Mouse (Mus musculus) embryonic facial prominence, embryonic 11.5 days (tissue): ENCODE data around the gene Hecw1. TPM values are rescaled to one million over a fixed set of nuclear protein-coding genes. Genes with fewer than 3 reads are reported as not detected.

ENCODE experiments used
- ATAC-seq: fragments of 200-750 bp; cut with Nextera tagmentation; replicated peaks from 2 replicates; pipeline ENCODE4 v1.8.0; 2017; ENCODE audit warnings: low read depth; ENCODE audit not compliant: insufficient number of reproducible peaks, low FRiP score, low TSS enrichment
- DNase-seq: peaks from one replicate; pipeline ENCODE4 v3.0.0-alpha.2; 2015; ENCODE audit warnings: low spot score
- H3K27ac ChIP-seq: fragments of 300-500 bp; sonication (generic); replicated peaks from 2 replicates; pipeline ENCODE4 v1.5.1; 2014; ENCODE audit warnings: mild to moderate bottlenecking, low read depth, low read length, control low read depth
- H3K27me3 ChIP-seq: fragments of 300-500 bp; sonication (generic); 2 replicates; pipeline ENCODE4 v1.6.1; 2014; ENCODE audit warnings: mild to moderate bottlenecking, low read length, moderate library complexity, mixed read lengths; ENCODE audit not compliant: control insufficient read depth, insufficient read depth
- H3K36me3 ChIP-seq: fragments of 300-500 bp; sonication (generic); replicated peaks from 2 replicates; pipeline ENCODE4 v1.6.1; 2014; ENCODE audit warnings: low read depth, mild to moderate bottlenecking, low read length, moderate library complexity, mixed read lengths; ENCODE audit not compliant: control insufficient read depth, insufficient read depth
- H3K4me1 ChIP-seq: fragments of 300-500 bp; sonication (generic); 2 replicates; pipeline ENCODE4 v1.6.1; 2014; ENCODE audit warnings: low read length, mixed read lengths; ENCODE audit not compliant: control insufficient read depth, insufficient read depth
- H3K4me2 ChIP-seq: fragments of 300-500 bp; sonication (generic); 2 replicates; pipeline ENCODE4 v1.6.1; 2014; ENCODE audit warnings: low read depth, mild to moderate bottlenecking, control low read depth, low read length, moderate library complexity
- H3K4me3 ChIP-seq: fragments of 300-500 bp; sonication (generic); 2 replicates; pipeline ENCODE4 v1.5.1; 2014; ENCODE audit warnings: low read depth, low read length, control low read depth
- H3K9ac ChIP-seq: fragments of 300-500 bp; sonication (generic); replicated peaks from 2 replicates; pipeline ENCODE4 v1.6.1; 2014; ENCODE audit warnings: mild to moderate bottlenecking, control low read depth, low read length
- H3K9me3 ChIP-seq: fragments of 300-500 bp; sonication (generic); replicated peaks from 2 replicates; pipeline ENCODE4 v1.6.1; 2016; ENCODE audit warnings: mild to moderate bottlenecking, low read length, inconsistent platforms, mixed read lengths; ENCODE audit not compliant: control insufficient read depth
- WGBS: fragments of 180-500 bp; shearing (Covaris S2); extraction: QIAGEN DNeasy Blood & Tissue Kit; methylation state at CpG from one replicate; pipeline ENCODE4 v1.1.7; 2014; 5-methylcytosine and 5-hydroxymethylcytosine counted together
- polyA plus RNA-seq: library from polyadenylated mRNA; unstranded; fragments of >200 nt; fragmentation: Nextera tagmentation; extraction: Ambion mirVana; gene quantifications from 2 replicates; pipeline ENCODE4 v1.2.1, GENCODE M21; 2014

The Hecw1 gene
- polyA plus RNA-seq, 1 experiment from 2014 or later: 2.8 TPM

DNA sequence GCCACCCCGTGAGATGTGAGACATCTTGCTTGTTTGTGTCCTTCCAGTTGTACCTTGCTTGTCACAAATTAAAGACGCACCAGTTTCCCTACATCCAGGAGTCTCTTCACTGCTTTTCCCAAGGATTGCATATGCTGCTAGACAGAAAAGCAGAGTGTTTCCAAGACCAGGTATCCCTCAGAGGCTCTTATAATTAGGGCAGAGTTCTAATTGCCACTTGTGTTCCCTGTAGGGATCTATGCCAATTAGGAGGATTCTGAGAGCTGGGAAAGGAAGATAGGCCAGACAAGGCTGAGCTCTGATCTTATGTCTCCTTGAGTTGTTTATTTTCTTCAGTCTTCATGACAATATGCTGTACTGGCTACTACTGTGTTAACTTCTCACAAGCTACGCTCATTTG lies 55.5 kb downstream of the Hecw1 start:
- Histone ChIP-seq H3K9me3 (no peaks in the 10 kb centered on the region), H3K4me2 (no peak overlapping the region), H3K27ac (no peak overlapping the region), H3K27me3 (no peaks in the 10 kb centered on the region), H3K36me3 (no peaks in the 10 kb centered on the region), H3K9ac (no peak overlapping the region), H3K4me1 (no peaks in the 10 kb centered on the region), H3K4me3 (no peak overlapping the region)
- no peak for DNase-seq
- no peak for ATAC-seq
- 74% methylated on average over 3 of the region's 3 CpGs for WGBS

DNA sequence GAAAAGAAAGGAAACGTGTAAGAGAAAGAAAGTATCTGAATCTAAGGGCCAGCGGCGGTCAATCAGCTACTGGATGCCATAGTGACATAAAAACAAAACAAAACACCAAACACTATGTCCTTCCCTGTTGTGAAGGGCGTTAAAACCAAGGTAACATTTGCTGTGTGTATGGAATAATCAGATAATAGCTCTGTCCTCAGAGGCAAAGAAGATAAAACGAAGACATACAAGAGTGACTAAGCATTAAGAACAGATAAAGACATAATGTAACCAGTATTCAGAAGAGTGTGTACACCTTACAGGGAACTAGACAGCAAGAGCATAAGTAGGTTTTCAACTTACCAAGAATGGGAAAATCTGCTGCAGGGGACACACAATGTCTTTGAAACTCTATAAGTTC lies 62.0 kb downstream of the Hecw1 start:
- no peak overlapping the region for H3K27ac ChIP-seq
- ATAC-seq (no peak), DNase-seq (no peak)
- H3K36me3 ChIP-seq: no peaks in the 10 kb centered on the region
- no peak overlapping the region for H3K9ac ChIP-seq
- H3K4me2 ChIP-seq: no peak overlapping the region
- no peaks in the 10 kb centered on the region for H3K9me3 ChIP-seq
- no peak overlapping the region for H3K4me3 ChIP-seq
- H3K27me3 ChIP-seq: no peaks in the 10 kb centered on the region
- 82% methylated on average over 5 of the region's 5 CpGs for WGBS
- H3K4me1 ChIP-seq: no peaks in the 10 kb centered on the region

- no peak overlapping the region for H3K4me3 ChIP-seq
- no peaks in the 10 kb centered on the region for H3K36me3 ChIP-seq
- WGBS: 83% methylated on average over 2 of the region's 2 CpGs
- no peak overlapping the region for H3K4me2 ChIP-seq
- no peak overlapping the region for H3K9ac ChIP-seq
- DNase-seq (no peak), ATAC-seq (no peak)
- no peaks in the 10 kb centered on the region for H3K9me3 ChIP-seq
- no peaks in the 10 kb centered on the region for H3K27me3 ChIP-seq
- no peaks in the 10 kb centered on the region for H3K4me1 ChIP-seq
- H3K27ac ChIP-seq: no peak overlapping the region
These were observed 66.0 kb downstream of the Hecw1 start for GRCm38 (mm10) chr13:14457043-14457442.

- H3K9ac ChIP-seq: no peak overlapping the region
- H3K36me3 ChIP-seq: no peaks in the 10 kb centered on the region
- no peaks in the 10 kb centered on the region for H3K9me3 ChIP-seq
- ATAC-seq: no peak
- no peak overlapping the region for H3K4me3 ChIP-seq
- no peaks in the 10 kb centered on the region for H3K4me1 ChIP-seq
- no peak overlapping the region for H3K4me2 ChIP-seq
- H3K27ac ChIP-seq: no peak overlapping the region
- H3K27me3 ChIP-seq: no peaks in the 10 kb centered on the region
- DNase-seq: no peak
These were observed 83.5 kb downstream of the Hecw1 start for GRCm38 (mm10) chr13:14439540-14439939.

- Histone ChIP-seq H3K4me1 (no peaks in the 10 kb centered on the region), H3K9ac (no peak overlapping the region), H3K36me3 (no peaks in the 10 kb centered on the region), H3K9me3 (no peaks in the 10 kb centered on the region), H3K4me3 (no peak overlapping the region), H3K4me2 (no peak overlapping the region), H3K27ac (no peak overlapping the region), H3K27me3 (no peaks in the 10 kb centered on the region)
- ATAC-seq: no peak
- DNase-seq: no peak
- WGBS: 92% methylated on average over 6 of the region's 6 CpGs
These were observed 94.0 kb downstream of the Hecw1 start for GRCm38 (mm10) chr13:14428845-14429553.

DNA sequence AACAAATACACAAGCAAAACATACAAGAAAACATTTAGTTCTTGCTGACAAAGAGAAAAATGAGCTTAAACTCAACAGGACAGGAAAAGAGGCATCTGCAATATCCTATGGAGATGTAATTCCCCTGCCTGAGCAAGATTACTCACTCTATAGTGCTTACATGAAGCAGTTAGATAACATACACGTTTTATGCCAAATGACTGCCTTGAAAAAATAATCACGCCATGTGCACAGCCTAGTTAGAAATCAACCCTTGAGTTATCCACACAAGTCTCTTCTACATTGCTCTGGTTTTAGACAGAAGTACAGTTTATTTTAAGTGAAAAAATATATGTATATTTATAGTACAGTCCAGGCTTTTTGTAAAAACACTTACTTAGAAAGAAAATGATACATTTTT lies 98.2 kb downstream of the Hecw1 start:
- H3K4me3 ChIP-seq: no peak overlapping the region
- H3K27me3 ChIP-seq: no peaks in the 10 kb centered on the region
- no peak overlapping the region for H3K4me2 ChIP-seq
- no peak overlapping the region for H3K9ac ChIP-seq
- H3K9me3 ChIP-seq: no peaks in the 10 kb centered on the region
- no peak overlapping the region for H3K27ac ChIP-seq
- DNase-seq: no peak
- ATAC-seq: no peak
- no peaks in the 10 kb centered on the region for H3K36me3 ChIP-seq
- H3K4me1 ChIP-seq: no peaks in the 10 kb centered on the region
- 80% methylated on average over 2 of the region's 2 CpGs for whole genome bisulfite sequencing

- Histone ChIP-seq H3K4me1 (no peaks in the 10 kb centered on the region), H3K27me3 (no peaks in the 10 kb centered on the region), H3K9ac (no peak overlapping the region), H3K9me3 (no peaks in the 10 kb centered on the region), H3K4me3 (no peak overlapping the region), H3K4me2 (no peak overlapping the region), H3K27ac (no peak overlapping the region), H3K36me3 (no peaks in the 10 kb centered on the region)
- 85% methylated on average over 1 of the region's 1 CpGs for WGBS
- ATAC-seq (no peak), DNase-seq (no peak)
These were observed 109.6 kb downstream of the Hecw1 start for GRCm38 (mm10) chr13:14413405-14413804.

GRCm38 (mm10) chr13:14374470-14374869 lies 148.6 kb downstream of the Hecw1 start:
- Histone ChIP-seq H3K4me1 (no peaks in the 10 kb centered on the region), H3K4me2 (no peak overlapping the region), H3K27me3 (no peaks in the 10 kb centered on the region), H3K4me3 (no peak overlapping the region), H3K9me3 (no peaks in the 10 kb centered on the region), H3K36me3 (no peaks in the 10 kb centered on the region), H3K27ac (no peak overlapping the region), H3K9ac (no peak overlapping the region)
- DNase-seq (no peak), ATAC-seq (no peak)
